Mouse (Mus musculus) ES-Bruce4 (cell line): ENCODE data around the gene Arhgap20.

Experiments used
- CTCF ChIP-seq: IDR thresholded peaks from one replicate; pipeline ENCODE4 v1.8.1; 2011; ENCODE audit warnings: low read depth, low read length
- POLR2A ChIP-seq: IDR thresholded peaks from one replicate; pipeline ENCODE4 v1.8.1; 2011; ENCODE audit warnings: low read length; ENCODE audit not compliant: insufficient read depth

GRCm38 (mm10) chr9:51881386-51881785 lies 116.2 kb downstream of the Arhgap20 start:
- TF ChIP-seq CTCF, result no peak
- no peak for TF ChIP-seq POLR2A
